Mouse (Mus musculus) liver, postnatal 0 days (tissue): ENCODE measurements around the gene Sv2c. TPM values are rescaled to one million over a fixed set of nuclear protein-coding genes. Genes with fewer than 3 reads are reported as not detected.
"Not testable (repeated sequence)": the region's sequence is repeated elsewhere in the genome, so short reads cannot be mapped to it uniquely, and the experiment has no call there.

Source experiments
- ATAC-seq: fragments of 200-750 bp; cut with Nextera tagmentation; 2 replicates; pipeline ENCODE4 v1.8.0; 2017; ENCODE audit warnings: mild to moderate bottlenecking, moderate library complexity
- DNase-seq: peaks from one replicate; pipeline ENCODE4 v3.0.0-alpha.2; 2016
- H3K27ac ChIP-seq: fragments of 300-500 bp; sonication (generic); 2 replicates; pipeline ENCODE4 v1.5.1; 2014; ENCODE audit warnings: antibody characterized with exemption, moderate library complexity, mild to moderate bottlenecking, low read depth
- H3K27me3 ChIP-seq: fragments of 300-500 bp; sonication (generic); 2 replicates; pipeline ENCODE4 v1.6.1; 2014; ENCODE audit warnings: low read length, control low read depth, mixed read lengths; ENCODE audit not compliant: insufficient read depth
- H3K36me3 ChIP-seq: fragments of 300-500 bp; sonication (generic); replicated peaks from 2 replicates; pipeline ENCODE4 v1.6.1; 2014; ENCODE audit warnings: mild to moderate bottlenecking, control low read depth, low read length, moderate library complexity, mixed read lengths; ENCODE audit not compliant: insufficient read depth
- H3K4me1 ChIP-seq: fragments of 300-500 bp; sonication (generic); 2 replicates; pipeline ENCODE4 v1.6.1; 2014; ENCODE audit warnings: antibody characterized with exemption, mild to moderate bottlenecking, control low read depth; ENCODE audit not compliant: insufficient read depth
- H3K4me2 ChIP-seq: fragments of 300-500 bp; sonication (generic); 2 replicates; pipeline ENCODE4 v1.6.1; 2014; ENCODE audit warnings: low read depth, mild to moderate bottlenecking, low read length, moderate library complexity, mixed read lengths
- H3K4me3 ChIP-seq: fragments of 300-500 bp; sonication (generic); 2 replicates; pipeline ENCODE4 v1.5.1; 2014; ENCODE audit warnings: low read depth, low read length
- H3K9ac ChIP-seq: fragments of 300-500 bp; sonication (generic); replicated peaks from 2 replicates; pipeline ENCODE4 v1.6.1; 2014; ENCODE audit warnings: mild to moderate bottlenecking, moderate library complexity
- H3K9me3 ChIP-seq: fragments of 300-500 bp; sonication (generic); 2 replicates; pipeline ENCODE4 v1.6.1; 2016; ENCODE audit warnings: mild to moderate bottlenecking, control low read depth, low read length, mixed read lengths
- CTCF ChIP-seq: sonication (generic); IDR thresholded peaks from 2 replicates; pipeline ENCODE4 v1.5.1; 2016; ENCODE audit warnings: antibody characterized with exemption, low read depth
- EP300 ChIP-seq: IDR thresholded peaks from 2 replicates; pipeline ENCODE4 v1.6.1; 2016; ENCODE audit warnings: antibody characterized with exemption, low read depth, mild to moderate bottlenecking
- WGBS: fragments of 180-500 bp; shearing (Covaris S2); extraction: QIAGEN DNeasy Blood & Tissue Kit; methylation state at CpG from one replicate; pipeline ENCODE4 v1.1.7; 2014; ENCODE audit not compliant: insufficient replicate concordance; 5-methylcytosine and 5-hydroxymethylcytosine counted together
- polyA plus RNA-seq: library from polyadenylated mRNA; unstranded; fragments of >200 nt; fragmentation: Nextera tagmentation; extraction: Ambion mirVana; gene quantifications from 2 replicates; pipeline ENCODE4 v1.2.1, GENCODE M21; 2015

Gene Sv2c
- polyA plus RNA-seq, 1 experiment from 2014 or later = 0.29 TPM

DNA sequence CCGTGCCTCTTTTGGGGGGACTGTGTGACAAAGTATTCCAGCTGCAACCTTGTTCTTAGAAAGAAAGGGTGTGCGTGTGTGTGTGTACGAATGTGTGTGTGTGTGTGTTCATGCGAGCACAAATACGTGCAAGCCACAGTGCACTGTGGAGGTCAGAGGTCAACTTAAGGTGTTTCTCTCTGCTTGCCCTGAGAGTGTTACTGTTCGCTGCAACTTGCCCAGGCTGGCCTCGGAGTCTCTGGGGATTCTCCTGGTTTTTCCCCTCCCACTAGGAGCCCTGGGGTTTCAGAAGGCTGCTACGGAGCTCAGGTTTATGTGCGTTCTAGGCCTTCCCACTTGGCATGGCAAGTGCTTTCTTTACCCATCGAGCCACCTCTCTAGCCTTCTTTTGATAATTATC, 157.2 kb downstream of the Sv2c start:
- no peaks in the 10 kb centered on the region for H3K9me3 ChIP-seq
- H3K27ac ChIP-seq = no peak overlapping the region
- H3K4me2 ChIP-seq = no peak overlapping the region
- no peak overlapping the region for H3K9ac ChIP-seq
- H3K36me3 ChIP-seq = no peaks in the 10 kb centered on the region
- 74% methylated on average over 10 of the region's 10 CpGs for WGBS
- no peak for DNase-seq
- H3K4me3 ChIP-seq = no peak overlapping the region
- no peaks in the 10 kb centered on the region for H3K4me1 ChIP-seq
- no peak for ATAC-seq
- H3K27me3 ChIP-seq = no peaks in the 10 kb centered on the region
- TF ChIP-seq EP300 (no peak), CTCF (no peak)

DNA sequence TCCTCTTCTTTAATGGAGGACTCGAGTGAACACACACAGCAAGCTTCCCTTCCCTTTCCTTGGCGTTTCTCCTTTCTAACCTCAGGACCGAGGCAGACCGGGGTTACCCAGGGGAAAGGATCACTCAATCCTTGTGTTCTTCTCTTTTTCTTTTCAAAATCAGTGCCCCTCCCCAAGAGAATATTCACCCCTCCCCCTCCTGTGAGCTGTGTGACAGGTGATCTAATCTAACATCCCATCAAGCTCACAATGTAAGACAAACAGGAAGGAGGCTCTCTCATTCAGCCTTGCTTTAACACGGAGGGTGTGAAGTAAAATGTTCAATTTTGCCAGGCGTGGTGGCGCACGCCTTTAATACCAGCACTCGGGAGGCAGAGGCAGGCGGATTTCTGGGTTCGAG, 158.3 kb downstream of the Sv2c start:
- H3K27ac ChIP-seq = no peak overlapping the region
- TF ChIP-seq EP300 (no peak), CTCF (no peak)
- no peaks in the 10 kb centered on the region for H3K27me3 ChIP-seq
- ATAC-seq (no peak), DNase-seq (no peak)
- WGBS = 82% methylated on average over 11 of the region's 11 CpGs
- H3K9ac ChIP-seq = no peak overlapping the region
- H3K36me3 ChIP-seq = no peaks in the 10 kb centered on the region
- no peak overlapping the region for H3K4me2 ChIP-seq
- no peaks in the 10 kb centered on the region for H3K9me3 ChIP-seq
- H3K4me3 ChIP-seq = no peak overlapping the region
- no peaks in the 10 kb centered on the region for H3K4me1 ChIP-seq

DNA sequence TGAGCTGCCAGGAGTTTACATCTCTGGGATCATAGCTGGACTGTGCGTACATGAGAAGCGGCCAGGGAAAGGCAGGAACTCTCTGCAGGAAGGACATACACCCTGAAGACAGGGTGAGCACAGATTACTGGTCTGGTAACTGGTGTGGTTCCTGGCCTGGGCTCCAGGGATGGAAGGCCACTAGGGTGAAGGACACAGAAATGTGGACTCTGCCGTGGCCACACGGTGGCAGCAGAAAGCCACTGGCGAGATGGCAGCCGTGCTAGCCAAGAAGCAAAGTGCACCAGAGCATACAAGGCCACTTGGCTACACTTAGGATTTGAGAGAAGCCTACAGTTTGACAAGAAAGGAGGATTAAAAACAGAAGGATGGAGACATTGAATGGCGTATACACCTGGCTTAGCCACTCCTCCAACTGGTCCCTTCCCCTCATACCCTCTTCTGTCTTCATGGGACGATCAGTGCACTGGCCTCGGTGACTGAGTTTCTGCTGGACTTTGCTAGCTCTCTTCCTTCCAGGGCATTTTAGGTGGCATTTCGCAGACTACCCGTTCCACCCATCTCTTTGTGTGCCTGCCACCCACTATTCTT, 158.9 kb downstream of the Sv2c start:
- DNase-seq (peak; percentile 83), ATAC-seq (peak; percentile 67)
- no peaks in the 10 kb centered on the region for H3K4me1 ChIP-seq
- H3K4me2 ChIP-seq = no peak overlapping the region
- WGBS = 50% methylated on average over 11 of the region's 11 CpGs
- TF ChIP-seq EP300 (no peak), CTCF (peak; percentile 98)
- H3K9me3 ChIP-seq = no peaks in the 10 kb centered on the region
- no peaks in the 10 kb centered on the region for H3K27me3 ChIP-seq
- no peak overlapping the region for H3K4me3 ChIP-seq
- H3K27ac ChIP-seq = no peak overlapping the region
- H3K9ac ChIP-seq = no peak overlapping the region
- no peaks in the 10 kb centered on the region for H3K36me3 ChIP-seq

DNA sequence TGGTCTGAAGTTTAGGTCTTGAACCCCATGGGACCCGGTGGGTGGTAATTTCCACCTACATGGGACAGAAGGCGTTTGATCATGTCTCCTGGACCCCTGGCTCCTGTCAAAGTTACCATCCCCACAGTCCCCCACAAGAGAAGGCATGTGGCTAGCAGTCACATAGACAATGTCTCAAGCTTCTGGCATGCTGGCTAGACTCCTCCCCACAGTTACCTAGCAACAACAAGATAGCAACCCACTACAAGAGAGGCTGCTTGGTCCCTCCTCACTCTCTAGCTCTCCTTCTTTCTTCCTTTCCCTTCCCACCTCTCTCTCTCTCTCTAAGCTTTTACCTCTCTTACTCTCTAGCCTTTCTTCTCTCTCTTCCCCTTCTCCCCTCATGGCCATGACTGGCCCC, 164.3 kb downstream of the Sv2c start:
- H3K4me3 ChIP-seq, H3K9me3 ChIP-seq, ATAC-seq, H3K9ac ChIP-seq, H3K4me2 ChIP-seq, DNase-seq, H3K36me3 ChIP-seq, H3K27ac ChIP-seq, H3K27me3 ChIP-seq: not testable (repeated sequence)
- WGBS = 88% methylated on average over 2 of the region's 2 CpGs
- H3K4me1 ChIP-seq = peaks cover 28% of the 10 kb centered on the region

DNA sequence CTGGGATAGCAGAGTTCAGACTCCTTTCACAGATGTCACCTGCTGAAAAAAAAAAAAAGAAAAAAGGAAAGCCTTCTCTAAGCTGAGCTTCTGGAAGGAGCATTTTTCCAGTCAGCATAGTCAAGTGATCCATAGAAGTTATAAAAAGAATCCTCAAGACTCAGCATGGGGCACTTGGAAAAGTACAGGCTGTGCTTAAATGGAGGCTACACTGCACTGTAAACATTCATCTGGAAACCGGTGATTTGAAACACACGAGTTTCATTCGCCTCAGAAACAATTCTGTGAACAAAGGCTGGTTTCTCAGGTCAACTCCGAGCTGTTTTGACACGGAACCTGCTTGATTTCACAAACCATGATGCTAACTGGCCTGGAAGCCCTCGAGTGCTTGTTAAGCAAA, 165.6 kb downstream of the Sv2c start:
- ATAC-seq (no peak), DNase-seq (no peak)
- no peak overlapping the region for H3K9ac ChIP-seq
- H3K4me1 ChIP-seq = peaks cover 32% of the 10 kb centered on the region
- no peaks in the 10 kb centered on the region for H3K36me3 ChIP-seq
- no peak overlapping the region for H3K27ac ChIP-seq
- WGBS = 85% methylated on average over 6 of the region's 6 CpGs
- no peak overlapping the region for H3K4me2 ChIP-seq
- H3K9me3 ChIP-seq = no peaks in the 10 kb centered on the region
- H3K27me3 ChIP-seq = no peaks in the 10 kb centered on the region
- TF ChIP-seq EP300 (no peak), CTCF (no peak)
- no peak overlapping the region for H3K4me3 ChIP-seq

DNA sequence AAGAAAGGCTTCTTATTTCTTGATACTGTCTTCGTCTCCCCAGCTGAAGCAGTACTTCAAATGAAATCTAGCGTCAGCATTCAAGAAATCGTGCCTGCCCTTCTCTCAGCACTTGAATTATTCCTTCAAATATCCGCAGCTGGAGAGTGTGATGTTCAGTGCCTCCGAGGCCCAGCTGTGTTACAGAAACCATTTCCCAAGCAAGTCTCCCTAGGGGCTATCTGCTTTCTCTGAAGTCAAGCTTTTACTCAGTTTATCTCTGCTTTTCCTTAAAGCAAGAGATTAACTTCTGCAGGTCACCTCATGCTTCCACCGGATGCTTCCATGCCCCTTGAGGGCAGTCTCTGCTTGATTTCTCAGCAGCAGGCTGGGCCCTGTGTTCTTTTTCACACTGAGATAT, 166.8 kb downstream of the Sv2c start:
- 0 out of 2 replicates have a peak overlapping the region, but pooled peaks have one; percentile 3 for H3K9ac ChIP-seq
- no peaks in the 10 kb centered on the region for H3K27me3 ChIP-seq
- no peak for DNase-seq
- peaks cover 36% of the 10 kb centered on the region for H3K4me1 ChIP-seq
- no peak for TF ChIP-seq CTCF
- no peak for TF ChIP-seq EP300
- H3K36me3 ChIP-seq = no peaks in the 10 kb centered on the region
- H3K9me3 ChIP-seq = no peaks in the 10 kb centered on the region
- ATAC-seq = no peak
- peak overlapping the region; percentile 73 for H3K27ac ChIP-seq
- H3K4me2 ChIP-seq = peak overlapping the region; percentile 59
- WGBS = 58% methylated on average over 6 of the region's 6 CpGs
- no peak overlapping the region for H3K4me3 ChIP-seq

DNA sequence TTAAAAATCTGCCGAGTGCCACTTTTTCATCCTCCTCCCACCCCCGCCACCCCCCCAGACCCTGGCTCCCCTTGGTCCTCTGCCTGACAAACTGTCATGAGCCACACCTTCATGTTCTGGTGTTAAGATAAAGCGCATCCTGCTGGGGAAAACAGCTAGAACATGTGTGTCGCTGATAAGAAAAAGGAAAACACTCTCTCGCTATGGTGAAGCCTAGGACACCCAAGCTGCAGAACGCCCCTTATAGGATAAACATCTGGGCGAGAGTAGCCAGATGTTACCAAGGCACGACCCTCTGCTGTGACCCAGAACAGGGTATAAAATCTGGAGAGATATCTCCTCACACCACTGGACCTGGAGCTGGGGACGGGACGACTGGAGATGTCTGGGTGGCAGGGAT, 167.2 kb downstream of the Sv2c start:
- Histone ChIP-seq H3K9me3 (no peaks in the 10 kb centered on the region), H3K27ac (peak overlapping the region; percentile 73), H3K27me3 (no peaks in the 10 kb centered on the region), H3K4me2 (peak overlapping the region; percentile 59), H3K9ac (0 out of 2 replicates have a peak overlapping the region, but pooled peaks have one; percentile 3), H3K4me3 (no peak overlapping the region), H3K4me1 (peaks cover 39% of the 10 kb centered on the region), H3K36me3 (no peaks in the 10 kb centered on the region)
- 46% methylated on average over 10 of the region's 10 CpGs for WGBS
- ATAC-seq = peak; percentile 90
- peak; percentile 49 for DNase-seq
- TF ChIP-seq CTCF = peak; percentile 36
- peak; percentile 93 for TF ChIP-seq EP300
